Mouse (Mus musculus): ENCODE data around the gene Cubn. TPM values are rescaled to one million over a fixed set of nuclear protein-coding genes. Genes with fewer than 3 reads are reported as not detected.

Gene Cubn
- polyA plus RNA-seq, 1 experiment, result 0.23 TPM

DNA sequence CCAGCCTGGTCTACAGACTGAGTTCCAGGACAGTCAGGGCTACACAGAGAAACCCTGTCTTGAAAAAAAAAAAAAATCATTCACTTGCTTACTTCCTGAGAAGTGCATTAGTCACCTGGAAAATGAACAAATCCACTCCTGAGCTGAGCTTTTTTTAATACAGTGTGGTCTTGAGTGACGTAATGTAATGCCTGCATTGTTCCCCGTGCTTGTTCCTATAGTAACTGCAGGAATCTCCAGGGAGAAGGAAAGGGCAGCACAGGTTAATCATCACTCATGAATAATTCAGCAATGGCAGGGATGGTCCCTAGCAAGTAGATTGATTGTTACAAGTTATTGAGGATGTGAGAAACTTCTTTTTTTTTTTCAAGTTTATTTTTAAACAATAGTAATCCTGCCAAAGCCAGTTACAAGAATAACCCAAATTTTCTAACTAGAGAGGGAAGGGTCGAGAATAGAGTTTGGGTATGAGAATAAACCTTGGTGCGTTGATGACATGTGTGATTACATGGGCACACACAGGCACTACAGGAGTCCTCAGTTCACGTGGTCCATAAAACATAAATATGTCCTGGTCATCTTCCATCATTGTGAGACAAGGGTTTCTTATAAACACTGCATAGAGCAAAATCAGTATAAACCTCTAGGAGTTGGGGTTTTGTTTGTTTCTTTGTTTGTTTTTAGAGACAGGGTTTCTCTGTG, 8.8 kb upstream of the Cubn start:
- no peaks in the 10 kb centered on the region for H3K4me1 ChIP-seq (ENCODE audit: control insufficient read depth, insufficient read depth, low read length)
- TF ChIP-seq POLR2A (IDR thresholded peaks at IDR 0.05; ENCODE audit: borderline replicate concordance, insufficient read depth, low read length) (no peak), CTCF (IDR thresholded peaks at IDR 0.05; ENCODE audit: borderline replicate concordance, insufficient read depth, low read depth, low read length) (no peak)
- H3K4me3 ChIP-seq (replicated peaks; ENCODE audit: insufficient read depth, low read depth, low read length), result no peak overlapping the region
- no peaks in the 10 kb centered on the region for H3K27me3 ChIP-seq (ENCODE audit: control insufficient read depth, insufficient read depth, low read length)
- no peak overlapping the region for H3K27ac ChIP-seq (ENCODE audit: insufficient read depth, low read length)
- WGBS, result 38% methylated on average over 5 of the region's 5 CpGs
- no peak for DNase-seq

DNA sequence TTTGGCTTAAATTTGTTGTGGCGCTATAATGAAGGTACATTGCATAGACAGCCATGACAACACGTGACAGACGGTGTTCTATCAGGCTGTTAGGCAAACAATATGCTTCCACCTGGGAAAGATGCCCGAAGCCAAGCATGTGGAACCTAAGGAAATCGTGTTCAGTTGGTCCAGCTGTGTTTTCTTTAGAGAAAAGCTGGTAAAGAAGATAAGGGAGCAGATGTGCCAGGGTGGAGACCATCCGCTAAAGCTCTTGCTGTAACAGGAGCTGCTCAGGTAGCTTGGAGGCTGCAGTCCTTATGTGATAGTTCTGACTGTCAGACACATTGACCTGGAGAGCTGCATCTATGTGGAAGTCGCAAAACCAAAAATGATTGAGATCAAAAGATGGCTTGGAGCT, 7.6 kb upstream of the Cubn start:
- Histone ChIP-seq H3K27me3 (ENCODE audit: control insufficient read depth, insufficient read depth, low read length) (no peaks in the 10 kb centered on the region), H3K4me1 (ENCODE audit: control insufficient read depth, insufficient read depth, low read length) (no peaks in the 10 kb centered on the region), H3K27ac (ENCODE audit: insufficient read depth, low read length) (no peak overlapping the region), H3K4me3 (replicated peaks; ENCODE audit: insufficient read depth, low read depth, low read length) (no peak overlapping the region)
- WGBS, result 82% methylated on average over 7 of the region's 7 CpGs
- DNase-seq, result no peak
- TF ChIP-seq POLR2A (IDR thresholded peaks at IDR 0.05; ENCODE audit: borderline replicate concordance, insufficient read depth, low read length) (no peak), CTCF (IDR thresholded peaks at IDR 0.05; ENCODE audit: borderline replicate concordance, insufficient read depth, low read depth, low read length) (no peak)

DNA sequence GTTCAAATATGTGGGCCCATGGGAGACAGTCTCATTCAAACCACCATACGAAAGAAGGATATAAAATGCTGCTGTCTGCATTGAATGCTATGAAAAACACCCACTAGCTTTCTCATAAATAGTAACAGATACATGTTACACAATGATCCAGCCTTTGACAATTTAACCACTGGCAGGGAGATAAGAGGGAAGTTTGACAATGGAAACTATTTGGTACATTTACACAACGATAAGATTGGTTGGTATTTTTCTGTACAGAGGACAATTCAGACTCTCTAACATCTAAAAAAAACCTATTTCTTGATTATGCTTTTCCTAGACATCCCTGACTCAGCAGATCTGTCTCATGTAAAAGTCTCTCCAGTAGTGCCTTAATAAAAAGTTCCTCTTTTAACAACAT, 4.5 kb upstream of the Cubn start:
- no peaks in the 10 kb centered on the region for H3K4me1 ChIP-seq (ENCODE audit: control insufficient read depth, insufficient read depth, low read length)
- whole genome bisulfite sequencing, result 82% methylated on average over 2 of the region's 2 CpGs
- DNase-seq, result no peak
- no peaks in the 10 kb centered on the region for H3K27me3 ChIP-seq (ENCODE audit: control insufficient read depth, insufficient read depth, low read length)
- TF ChIP-seq CTCF (IDR thresholded peaks at IDR 0.05; ENCODE audit: borderline replicate concordance, insufficient read depth, low read depth, low read length), result no peak
- TF ChIP-seq POLR2A (IDR thresholded peaks at IDR 0.05; ENCODE audit: borderline replicate concordance, insufficient read depth, low read length), result no peak
- no peak overlapping the region for H3K27ac ChIP-seq (ENCODE audit: insufficient read depth, low read length)
- no peak overlapping the region for H3K4me3 ChIP-seq (replicated peaks; ENCODE audit: insufficient read depth, low read depth, low read length)

DNA sequence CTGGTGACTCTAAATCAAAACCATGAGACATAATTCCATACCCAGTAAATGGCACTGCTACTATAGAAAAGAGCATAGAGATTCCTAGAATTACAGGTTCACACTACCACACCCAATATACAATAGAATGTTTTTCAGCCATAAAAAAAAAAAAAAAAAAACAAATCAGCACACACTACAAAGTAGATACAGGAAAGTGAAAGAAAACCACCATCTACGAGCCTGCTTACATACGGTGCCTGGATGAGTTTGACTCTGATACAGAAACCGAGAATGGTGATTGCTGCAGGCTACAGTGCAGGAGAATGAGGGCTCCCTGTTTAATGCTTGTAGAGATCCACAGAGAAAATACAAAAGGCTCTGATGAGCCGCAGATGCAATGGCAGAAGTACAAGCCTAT, 1.3 kb upstream of the Cubn start:
- no peak overlapping the region for H3K27ac ChIP-seq (ENCODE audit: insufficient read depth, low read length)
- H3K27me3 ChIP-seq (ENCODE audit: control insufficient read depth, insufficient read depth, low read length), result no peaks in the 10 kb centered on the region
- H3K4me1 ChIP-seq (ENCODE audit: control insufficient read depth, insufficient read depth, low read length), result no peaks in the 10 kb centered on the region
- TF ChIP-seq CTCF (IDR thresholded peaks at IDR 0.05; ENCODE audit: borderline replicate concordance, insufficient read depth, low read depth, low read length), result no peak
- 87% methylated on average over 4 of the region's 4 CpGs for WGBS
- no peak for DNase-seq
- H3K4me3 ChIP-seq (replicated peaks; ENCODE audit: insufficient read depth, low read depth, low read length), result no peak overlapping the region

DNA sequence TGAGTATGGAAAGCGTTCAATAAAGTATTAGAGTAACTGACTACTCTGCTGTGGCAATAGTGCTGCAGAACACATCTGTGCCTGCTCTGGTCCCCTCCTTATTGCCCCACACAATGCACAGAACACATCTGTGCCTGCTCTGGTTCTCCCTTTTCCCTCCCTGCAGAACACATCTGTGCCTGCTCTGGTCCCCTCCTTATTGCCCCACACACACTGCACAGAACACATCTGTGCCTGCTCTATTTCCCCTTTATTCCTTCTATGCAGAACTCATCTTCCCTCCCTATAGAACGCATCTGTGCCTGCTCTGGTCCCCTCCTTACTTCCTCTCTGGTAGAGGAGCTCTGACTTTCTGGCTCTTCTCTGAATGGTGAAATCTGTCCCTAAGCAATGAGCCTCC, 1.1 kb downstream of the Cubn start:
- Histone ChIP-seq H3K4me1 (ENCODE audit: control insufficient read depth, insufficient read depth, low read length) (no peaks in the 10 kb centered on the region), H3K27ac (ENCODE audit: insufficient read depth, low read length) (no peak overlapping the region), H3K4me3 (replicated peaks; ENCODE audit: insufficient read depth, low read depth, low read length) (no peak overlapping the region), H3K27me3 (ENCODE audit: control insufficient read depth, insufficient read depth, low read length) (no peaks in the 10 kb centered on the region)
- WGBS, result 92% methylated on average over 2 of the region's 2 CpGs
- DNase-seq, result no peak
- TF ChIP-seq POLR2A (IDR thresholded peaks at IDR 0.05; ENCODE audit: borderline replicate concordance, insufficient read depth, low read length) (no peak), CTCF (IDR thresholded peaks at IDR 0.05; ENCODE audit: borderline replicate concordance, insufficient read depth, low read depth, low read length) (no peak)

DNA sequence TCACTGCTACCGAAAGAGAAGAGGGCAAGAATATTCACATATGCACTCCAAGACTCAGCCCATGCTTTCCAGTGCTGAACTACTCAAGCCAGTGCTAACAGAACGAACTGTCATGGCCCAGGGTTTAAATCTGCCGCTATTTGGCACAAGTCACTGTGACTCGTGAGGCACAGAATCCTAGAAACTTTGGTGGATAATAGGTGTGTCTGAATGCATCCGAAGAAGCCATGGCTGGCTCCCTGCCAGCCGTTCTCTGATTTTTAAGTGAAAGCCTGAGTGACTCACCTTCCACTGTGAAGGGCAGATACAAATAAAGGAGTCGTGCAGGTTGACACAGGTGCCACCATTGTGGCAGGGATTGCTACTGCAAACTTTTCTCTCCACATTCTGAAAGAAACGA, 5.1 kb downstream of the Cubn start:
- Histone ChIP-seq H3K4me1 (ENCODE audit: control insufficient read depth, insufficient read depth, low read length) (no peaks in the 10 kb centered on the region), H3K4me3 (replicated peaks; ENCODE audit: insufficient read depth, low read depth, low read length) (no peak overlapping the region), H3K27me3 (ENCODE audit: control insufficient read depth, insufficient read depth, low read length) (no peaks in the 10 kb centered on the region), H3K27ac (ENCODE audit: insufficient read depth, low read length) (no peak overlapping the region)
- TF ChIP-seq CTCF (IDR thresholded peaks at IDR 0.05; ENCODE audit: borderline replicate concordance, insufficient read depth, low read depth, low read length) (no peak), POLR2A (IDR thresholded peaks at IDR 0.05; ENCODE audit: borderline replicate concordance, insufficient read depth, low read length) (no peak)
- 51% methylated on average over 8 of the region's 8 CpGs for WGBS
- no peak for DNase-seq

DNA sequence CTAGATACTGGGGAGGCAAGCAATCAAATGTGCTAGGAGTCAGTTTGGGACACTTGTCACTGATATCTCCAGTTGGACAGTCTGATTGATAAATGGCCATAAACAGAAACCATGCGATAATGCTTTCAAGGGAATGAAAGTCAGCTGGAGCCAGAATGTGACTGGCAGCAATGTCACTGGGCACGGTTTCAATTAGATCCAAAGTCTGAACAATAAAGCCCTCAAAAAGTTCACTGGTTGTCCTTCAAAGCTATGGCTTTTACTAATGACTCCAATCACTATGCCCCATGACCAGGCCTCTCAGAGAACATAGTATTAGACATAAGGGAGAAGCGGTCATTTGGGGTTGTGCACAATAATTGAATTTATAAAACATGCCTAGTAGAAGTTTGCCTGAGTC, 7.0 kb downstream of the Cubn start:
- Histone ChIP-seq H3K4me1 (ENCODE audit: control insufficient read depth, insufficient read depth, low read length) (no peaks in the 10 kb centered on the region), H3K27ac (ENCODE audit: insufficient read depth, low read length) (no peak overlapping the region), H3K27me3 (ENCODE audit: control insufficient read depth, insufficient read depth, low read length) (no peaks in the 10 kb centered on the region), H3K4me3 (replicated peaks; ENCODE audit: insufficient read depth, low read depth, low read length) (no peak overlapping the region)
- no peak for DNase-seq
- TF ChIP-seq CTCF (IDR thresholded peaks at IDR 0.05; ENCODE audit: borderline replicate concordance, insufficient read depth, low read depth, low read length) (no peak), POLR2A (IDR thresholded peaks at IDR 0.05; ENCODE audit: borderline replicate concordance, insufficient read depth, low read length) (no peak)
- WGBS, result 46% methylated on average over 3 of the region's 3 CpGs

DNA sequence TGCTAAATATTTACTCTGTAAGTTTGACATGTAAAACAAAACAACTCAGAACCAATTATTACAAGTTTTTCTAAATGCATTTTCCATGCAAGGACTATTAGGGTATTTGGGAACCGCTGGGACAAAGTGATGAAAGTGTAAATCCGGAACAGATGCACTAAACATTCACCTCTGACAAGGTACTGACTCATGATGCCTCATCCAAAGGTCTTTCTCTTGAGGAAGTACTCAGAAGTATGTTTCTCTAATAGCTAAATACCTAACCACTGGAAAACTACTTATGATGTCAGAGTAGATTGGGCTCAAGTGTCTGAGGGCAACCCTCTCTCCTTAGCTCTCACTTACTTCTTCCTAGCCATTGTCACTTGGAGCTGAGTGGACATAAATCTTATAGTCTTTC, 10.9 kb downstream of the Cubn start:
- no peak overlapping the region for H3K4me3 ChIP-seq (replicated peaks; ENCODE audit: insufficient read depth, low read depth, low read length)
- TF ChIP-seq POLR2A (IDR thresholded peaks at IDR 0.05; ENCODE audit: borderline replicate concordance, insufficient read depth, low read length) (no peak), CTCF (IDR thresholded peaks at IDR 0.05; ENCODE audit: borderline replicate concordance, insufficient read depth, low read depth, low read length) (no peak)
- 87% methylated on average over 2 of the region's 2 CpGs for WGBS
- no peak for DNase-seq
- no peaks in the 10 kb centered on the region for H3K4me1 ChIP-seq (ENCODE audit: control insufficient read depth, insufficient read depth, low read length)
- no peaks in the 10 kb centered on the region for H3K27me3 ChIP-seq (ENCODE audit: control insufficient read depth, insufficient read depth, low read length)
- H3K27ac ChIP-seq (ENCODE audit: insufficient read depth, low read length), result no peak overlapping the region

Data from cerebellum, adult 2 months (tissue).